Mouse (Mus musculus) heart, embryonic 14.5 days (tissue): Measurements from ENCODE around the gene Hoga1. TPM values are rescaled to one million over a fixed set of nuclear protein-coding genes. Genes with fewer than 3 reads are reported as not detected.

Source experiments
- ATAC-seq: fragments of 200-750 bp; cut with Nextera tagmentation; 2 replicates; pipeline ENCODE4 v1.8.0; 2017; ENCODE audit warnings: low read depth, moderate TSS enrichment; ENCODE audit not compliant: insufficient number of reproducible peaks, insufficient read depth, low FRiP score
- H3K27ac ChIP-seq, 2 experiments: fragments of 200-500 bp in 1 of 2; fragments of 300-500 bp in 1 of 2; sonication (generic) in 1 of 2; replicated peaks in 1 of 2; 2 replicates each; pipeline ENCODE4 v1.5.1; 2012 to 2014; ENCODE audit warnings: low read depth in 2 of 2, low read length in 2 of 2, control low read depth in 1 of 2, mild to moderate bottlenecking in 1 of 2, mixed read lengths in 1 of 2; ENCODE audit not compliant: control insufficient read depth in 1 of 2, insufficient read depth in 1 of 2
- H3K27me3 ChIP-seq: fragments of 300-500 bp; sonication (generic); 2 replicates; pipeline ENCODE4 v1.6.1; 2014; ENCODE audit warnings: mild to moderate bottlenecking, low read length, control low read depth; ENCODE audit not compliant: control insufficient read depth, insufficient read depth
- H3K36me3 ChIP-seq: fragments of 300-500 bp; sonication (generic); 2 replicates; pipeline ENCODE4 v1.6.1; 2014; ENCODE audit warnings: mild to moderate bottlenecking, control low read depth, low read length, mixed read lengths; ENCODE audit not compliant: control insufficient read depth, insufficient read depth
- H3K4me1 ChIP-seq, 2 experiments: fragments of 200-500 bp in 1 of 2; fragments of 300-500 bp in 1 of 2; sonication (generic) in 1 of 2; 2 replicates each; pipeline ENCODE4 v1.6.1; 2012 to 2014; ENCODE audit warnings: low read length in 2 of 2, control low read depth in 1 of 2, mixed read lengths in 1 of 2; ENCODE audit not compliant: control insufficient read depth in 2 of 2, insufficient read depth in 2 of 2
- H3K4me2 ChIP-seq: fragments of 300-500 bp; sonication (generic); 2 replicates; pipeline ENCODE4 v1.6.1; 2014; ENCODE audit warnings: mild to moderate bottlenecking, low read length
- H3K4me3 ChIP-seq, 2 experiments: fragments of 200-500 bp in 1 of 2; fragments of 300-500 bp in 1 of 2; sonication (generic) in 1 of 2; 2 replicates each; pipeline ENCODE4 v1.5.1; 2012 to 2014; ENCODE audit warnings: low read length in 2 of 2, mild to moderate bottlenecking in 2 of 2, control low read depth in 1 of 2, low read depth in 1 of 2, moderate library complexity in 1 of 2; ENCODE audit not compliant: control insufficient read depth in 1 of 2, insufficient read depth in 1 of 2
- H3K9ac ChIP-seq: fragments of 300-500 bp; sonication (generic); 2 replicates; pipeline ENCODE4 v1.6.1; 2014; ENCODE audit warnings: mild to moderate bottlenecking, low read length
- H3K9me3 ChIP-seq: fragments of 300-500 bp; sonication (generic); 2 replicates; pipeline ENCODE4 v1.6.1; 2016; ENCODE audit warnings: low read length, control low read depth; ENCODE audit not compliant: control insufficient read depth
- WGBS: fragments of 180-500 bp; shearing (Covaris S2); extraction: QIAGEN DNeasy Blood & Tissue Kit; methylation state at CpG from one replicate; pipeline ENCODE4 v1.1.7; 2014; 5-methylcytosine and 5-hydroxymethylcytosine counted together
- polyA plus RNA-seq: library from polyadenylated mRNA; unstranded; fragments of >200 nt; fragmentation: Nextera tagmentation; extraction: Ambion mirVana; gene quantifications from 2 replicates; pipeline ENCODE4 v1.2.1, GENCODE M21; 2014

Hoga1 gene
- polyA plus RNA-seq, 1 experiment from 2014 or later, result 0.76 TPM

DNA sequence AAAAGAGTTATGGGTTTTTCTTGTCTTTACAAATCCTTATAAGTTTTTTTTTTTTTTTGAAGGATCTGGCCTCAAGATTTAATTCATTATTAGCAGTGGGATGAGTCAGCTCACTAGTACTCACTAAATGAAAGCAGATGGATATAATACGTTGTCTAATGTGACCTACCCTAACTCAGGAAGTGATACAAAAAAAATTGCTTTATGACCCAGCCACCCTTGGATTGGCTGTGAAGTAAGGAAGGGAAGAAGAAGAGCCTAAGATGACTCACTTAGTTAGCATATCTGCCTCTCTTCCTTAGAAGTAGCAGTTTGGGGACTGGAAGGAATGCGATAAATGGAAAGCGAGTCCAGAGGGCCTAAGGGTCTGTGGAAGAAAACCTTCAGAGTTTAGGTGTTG is 54.0 kb downstream of the Hoga1 start:
- H3K4me1 ChIP-seq, result no peaks in the 10 kb centered on the region
- H3K9ac ChIP-seq, result no peak overlapping the region
- H3K9me3 ChIP-seq, result no peaks in the 10 kb centered on the region
- no peak overlapping the region for H3K4me3 ChIP-seq
- 82% methylated on average over 3 of the region's 3 CpGs for WGBS
- H3K4me2 ChIP-seq, result no peak overlapping the region
- peaks cover 40% of the 10 kb centered on the region for H3K36me3 ChIP-seq
- H3K27ac ChIP-seq, result no peak overlapping the region
- no peak for ATAC-seq
- no peaks in the 10 kb centered on the region for H3K27me3 ChIP-seq

DNA sequence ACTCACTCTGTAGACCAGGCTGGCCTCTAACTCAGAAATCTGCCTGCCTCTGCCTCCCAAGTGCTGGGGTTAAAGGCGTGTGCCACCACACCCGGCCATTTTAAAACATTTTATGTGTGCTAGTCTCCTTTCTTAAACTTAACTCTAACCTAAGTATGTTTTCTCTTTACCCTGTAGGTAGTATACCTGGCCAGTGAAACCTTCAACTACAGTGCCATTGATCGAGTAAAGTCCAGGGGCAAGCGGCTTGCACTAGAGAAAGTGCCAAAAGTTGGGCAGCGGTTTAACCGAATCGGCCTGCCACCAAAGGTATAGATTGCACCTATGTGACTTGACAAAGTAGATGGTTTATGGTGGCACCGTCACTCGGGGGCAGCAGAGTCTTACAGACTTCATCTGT is 59.3 kb downstream of the Hoga1 start:
- Histone ChIP-seq H3K36me3 (peaks cover 57% of the 10 kb centered on the region), H3K4me2 (no peak overlapping the region)
- WGBS, result 90% methylated on average over 9 of the region's 9 CpGs

DNA sequence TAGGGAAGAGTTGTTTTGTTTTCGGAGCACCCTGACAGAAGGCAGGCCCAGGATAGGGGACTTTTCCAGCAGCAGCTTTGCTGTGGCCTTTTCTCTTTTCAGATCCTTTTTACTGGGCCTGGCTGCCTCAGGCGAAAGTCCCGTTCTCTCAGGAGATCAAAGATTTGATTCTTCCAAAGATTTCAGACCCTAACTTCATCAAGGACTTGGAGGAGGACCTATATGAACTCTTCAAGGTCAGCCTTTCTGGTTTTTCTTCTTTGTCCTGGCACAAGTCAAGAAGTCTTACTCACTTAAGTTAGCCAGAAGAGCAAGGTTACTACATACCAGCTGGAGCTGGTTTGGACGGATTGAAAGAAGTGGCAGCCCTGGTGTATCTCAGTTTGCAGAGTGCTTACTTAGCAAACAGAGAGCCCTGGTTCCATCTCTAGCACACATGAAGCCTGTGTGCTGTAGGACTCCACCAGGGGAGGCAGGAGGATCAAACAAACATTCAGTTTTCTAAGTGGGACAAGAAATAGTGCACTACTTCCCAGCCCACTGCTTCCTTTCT is 70.4 kb downstream of the Hoga1 start:
- H3K27ac ChIP-seq, result no peak overlapping the region
- H3K36me3 ChIP-seq, result peaks cover 73% of the 10 kb centered on the region
- no peak overlapping the region for H3K9ac ChIP-seq

More for the DNA sequence above, 59.3 kb downstream of the Hoga1 start:
- no peak overlapping the region for H3K4me3 ChIP-seq
- no peaks in the 10 kb centered on the region for H3K9me3 ChIP-seq
- H3K27me3 ChIP-seq, result no peaks in the 10 kb centered on the region
- no peak overlapping the region for H3K9ac ChIP-seq
- H3K27ac ChIP-seq, result no peak overlapping the region
- ATAC-seq, result no peak
- no peaks in the 10 kb centered on the region for H3K4me1 ChIP-seq

DNA sequence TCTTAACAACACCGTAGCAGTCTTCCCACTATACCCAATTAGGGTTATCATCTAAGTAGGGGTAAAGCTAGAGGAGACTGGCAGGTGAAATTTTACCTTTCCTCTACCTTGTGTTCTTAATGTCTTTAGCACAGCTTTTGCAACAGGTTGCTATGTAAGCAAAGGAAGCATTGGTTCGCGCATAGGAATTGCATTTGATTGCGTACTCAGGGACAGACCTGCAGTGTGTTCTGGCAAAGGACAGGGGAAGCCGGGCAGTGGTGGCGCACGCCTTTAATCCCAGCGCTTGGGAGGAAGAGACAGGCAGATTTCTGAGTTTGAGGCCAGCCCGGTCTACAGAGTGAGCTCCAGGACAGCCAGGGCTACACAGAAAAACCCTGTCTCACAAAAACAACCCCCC is 72.7 kb downstream of the Hoga1 start:
- H3K4me1 ChIP-seq, result no peaks in the 10 kb centered on the region
- peaks cover 93% of the 10 kb centered on the region for H3K36me3 ChIP-seq
- WGBS, result 94% methylated on average over 9 of the region's 9 CpGs
- no peak overlapping the region for H3K4me3 ChIP-seq
- H3K9ac ChIP-seq, result no peak overlapping the region
- no peak overlapping the region for H3K4me2 ChIP-seq
- H3K9me3 ChIP-seq, result no peaks in the 10 kb centered on the region
- H3K27me3 ChIP-seq, result no peaks in the 10 kb centered on the region
- no peak overlapping the region for H3K27ac ChIP-seq
- no peak for ATAC-seq

More for the DNA sequence above, 70.4 kb downstream of the Hoga1 start:
- Histone ChIP-seq H3K27me3 (no peaks in the 10 kb centered on the region), H3K4me1 (no peaks in the 10 kb centered on the region), H3K4me3 (no peak overlapping the region), H3K4me2 (no peak overlapping the region), H3K9me3 (no peaks in the 10 kb centered on the region)
- no peak for ATAC-seq
- 88% methylated on average over 4 of the region's 4 CpGs for WGBS

DNA sequence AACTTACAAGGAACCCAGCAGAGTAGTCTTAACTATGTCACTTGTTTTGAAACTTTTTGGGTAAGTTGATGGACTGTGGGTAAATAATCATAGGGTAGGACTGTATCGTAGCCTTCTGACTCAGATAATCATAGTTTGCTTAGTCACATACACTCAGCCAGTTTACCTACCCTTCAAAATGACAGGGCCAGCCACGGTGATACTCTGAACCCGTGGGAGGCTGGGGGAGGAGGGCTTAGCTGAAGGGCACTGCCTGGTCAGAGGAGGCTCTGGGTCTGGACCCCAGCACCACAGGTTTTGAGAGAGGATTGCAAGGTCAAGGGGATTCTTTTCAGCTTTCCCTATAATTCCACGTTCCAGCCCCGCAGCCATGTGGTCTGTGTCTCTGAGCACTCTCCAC is 73.2 kb downstream of the Hoga1 start:
- ATAC-seq, result no peak
- Histone ChIP-seq H3K36me3 (peaks cover 94% of the 10 kb centered on the region), H3K27ac (no peak overlapping the region), H3K9me3 (no peaks in the 10 kb centered on the region), H3K4me3 (no peak overlapping the region), H3K4me2 (no peak overlapping the region), H3K4me1 (no peaks in the 10 kb centered on the region), H3K9ac (no peak overlapping the region), H3K27me3 (no peaks in the 10 kb centered on the region)
- WGBS, result 76% methylated on average over 5 of the region's 5 CpGs

DNA sequence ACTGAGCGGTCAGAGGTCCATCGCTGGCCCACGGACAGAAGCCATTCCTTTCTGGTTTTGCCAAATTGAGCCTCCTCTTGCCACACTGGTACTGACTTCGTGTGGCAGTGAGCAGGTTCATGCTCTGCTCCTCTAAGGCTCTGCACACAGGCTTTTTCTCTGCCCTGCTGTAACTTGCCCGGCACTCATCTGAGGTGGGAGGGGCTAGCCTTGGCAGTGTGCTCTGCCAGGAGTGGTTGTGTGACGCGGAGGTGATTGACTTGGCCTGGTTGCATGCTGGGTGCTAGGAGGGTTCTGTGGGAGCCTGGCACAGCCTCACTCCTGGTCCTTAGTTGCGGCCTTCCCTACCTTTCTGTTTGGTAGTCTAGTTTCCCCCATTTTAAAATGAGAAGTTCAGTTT is 75.0 kb downstream of the Hoga1 start:
- Histone ChIP-seq H3K9me3 (no peaks in the 10 kb centered on the region), H3K4me1 (peaks cover 0 to 4% of the 10 kb centered on the region in 2 experiments; a peak in 1 of 4 replicates), H3K36me3 (peaks cover 96% of the 10 kb centered on the region), H3K27ac (no peak overlapping the region), H3K4me3 (no peak overlapping the region), H3K9ac (no peak overlapping the region), H3K27me3 (no peaks in the 10 kb centered on the region), H3K4me2 (no peak overlapping the region)
- no peak for ATAC-seq
- 89% methylated on average over 8 of the region's 8 CpGs for WGBS

Other genes with a start within 250 kb of the Hoga1 start
- 13.9 and 14.2 TPM in 2 replicates for gene Arhgap19, start 243.6 kb upstream of the Hoga1 start, polyA plus RNA-seq
- gene Frat1, start 215.6 kb upstream of the Hoga1 start, polyA plus RNA-seq, result 2.4 and 2.6 TPM in 2 replicates
- 1.2 and 2.0 TPM in 2 replicates for gene Frat2, start 197.5 kb upstream of the Hoga1 start, polyA plus RNA-seq
- gene Rrp12, start 149.4 kb upstream of the Hoga1 start, polyA plus RNA-seq, result 5.8 and 6.4 TPM in 2 replicates
- 787 and 805 TPM in 2 replicates for gene Pgam1, start 133.7 kb upstream of the Hoga1 start, polyA plus RNA-seq
- gene Exosc1, start 112.2 kb upstream of the Hoga1 start, polyA plus RNA-seq, result 40.8 and 42.0 TPM in 2 replicates
- 42.3 and 47.8 TPM in 2 replicates for gene Zdhhc16, start 112.1 kb upstream of the Hoga1 start, polyA plus RNA-seq
- gene Mms19, start 64.5 kb upstream of the Hoga1 start, polyA plus RNA-seq, result 24.4 and 28.3 TPM in 2 replicates
- 11.8 and 13.2 TPM in 2 replicates for gene Ubtd1, start 63.8 kb upstream of the Hoga1 start, polyA plus RNA-seq
- gene Ankrd2, start 9.6 kb upstream of the Hoga1 start, polyA plus RNA-seq, result not detected in 2 replicates
- not detected in 2 replicates for gene 4933411K16Rik, start 6.6 kb downstream of the Hoga1 start, polyA plus RNA-seq
- 14.0 and 15.6 TPM in 2 replicates for gene Morn4, start 40.7 kb downstream of the Hoga1 start, polyA plus RNA-seq
- gene Pi4k2a, start 44.9 kb downstream of the Hoga1 start, polyA plus RNA-seq, result 19.2 and 20.2 TPM in 2 replicates
- 36.0 and 38.2 TPM in 2 replicates for gene Avpi1, start 83.4 kb downstream of the Hoga1 start, polyA plus RNA-seq
- 17.8 and 25.0 TPM in 2 replicates for gene Marveld1, start 101.8 kb downstream of the Hoga1 start, polyA plus RNA-seq
- gene Zfyve27, start 118.3 kb downstream of the Hoga1 start, polyA plus RNA-seq, result 14.7 and 15.7 TPM in 2 replicates
- 4.3 and 4.4 TPM in 2 replicates for gene Sfrp5, start 156.6 kb downstream of the Hoga1 start, polyA plus RNA-seq
- 0.11 and 0.34 TPM in 2 replicates for gene Golga7b, start 202.0 kb downstream of the Hoga1 start, polyA plus RNA-seq